Mouse (Mus musculus): Measurements from ENCODE around the gene Gm49380. TPM values are rescaled to one million over a fixed set of nuclear protein-coding genes. Genes with fewer than 3 reads are reported as not detected.
A peak's percentile ranks its signal among the peaks of the same experiment; 100 is the strongest.

Gm49380 gene
- polyA plus RNA-seq, 1 experiment, result 0.29 TPM

DNA sequence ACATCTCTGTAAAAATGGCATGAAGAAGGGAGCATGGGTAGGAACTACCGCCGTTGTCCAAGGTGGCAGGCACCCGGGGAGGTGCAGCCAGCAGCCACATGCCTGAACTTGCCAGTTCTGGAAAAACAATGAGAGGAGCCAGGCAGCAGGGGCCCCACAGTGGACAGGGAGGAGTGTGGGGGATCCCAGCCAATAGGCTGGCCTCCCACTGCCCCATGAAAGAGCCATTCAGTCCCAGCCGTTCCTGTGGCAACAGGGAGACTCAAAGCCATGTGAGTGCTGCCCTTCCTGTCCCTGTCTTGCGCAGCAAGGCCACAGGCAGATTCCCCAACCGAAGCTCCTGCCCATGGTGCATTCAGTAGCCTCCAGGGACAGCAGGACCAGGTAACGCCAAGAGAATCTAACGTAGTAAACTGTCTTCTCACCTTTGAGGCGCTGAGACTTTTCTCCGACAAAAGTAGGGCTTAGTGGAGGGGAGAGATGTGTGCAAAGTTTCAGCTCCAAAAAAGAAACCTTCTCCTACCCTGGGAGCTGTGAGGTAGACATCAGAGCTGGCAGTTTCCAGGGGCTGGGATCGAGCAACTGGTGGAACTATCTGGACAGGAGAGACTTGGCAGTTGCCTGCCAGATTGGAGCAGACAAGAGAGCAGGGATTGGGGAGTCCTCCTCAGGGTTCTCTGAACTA, 41.2 kb downstream of the Gm49380 start:
- DNase-seq (ENCODE audit: low read depth), result peak; percentile 88

DNA sequence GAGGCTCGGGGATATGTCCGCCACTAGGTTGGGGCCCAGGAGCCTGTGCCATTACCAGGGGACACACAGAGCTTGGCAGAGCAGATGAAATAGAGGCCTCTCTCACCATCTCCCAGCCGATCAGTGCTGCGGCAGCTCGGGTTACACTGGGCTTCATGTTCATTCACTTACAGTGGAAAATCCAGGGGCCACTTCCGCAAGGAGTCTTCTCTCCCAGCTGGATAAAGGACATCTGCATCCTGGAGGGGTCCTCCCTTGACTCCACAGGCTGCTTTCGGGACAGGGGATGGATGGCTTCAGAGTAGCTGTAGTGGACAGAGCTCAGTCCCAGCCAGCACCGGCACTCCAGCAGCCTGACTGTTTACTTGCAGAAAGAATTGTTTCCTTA, 42.5 kb downstream of the Gm49380 start:
- peak; percentile 19 for DNase-seq (ENCODE audit: low read depth)
- TF ChIP-seq CTCF (IDR thresholded peaks at IDR 0.05; ENCODE audit: borderline replicate concordance, extremely low read depth, insufficient read depth, insufficient read length) (no peak), POLR2A (IDR thresholded peaks at IDR 0.05; ENCODE audit: borderline replicate concordance, extremely low read depth, insufficient read depth, insufficient read length, poor library complexity, severe bottlenecking) (no peak)

More for the DNA sequence above, 41.2 kb downstream of the Gm49380 start:
- no peak for TF ChIP-seq CTCF (IDR thresholded peaks at IDR 0.05; ENCODE audit: borderline replicate concordance, extremely low read depth, insufficient read depth, insufficient read length)
- TF ChIP-seq POLR2A (IDR thresholded peaks at IDR 0.05; ENCODE audit: borderline replicate concordance, extremely low read depth, insufficient read depth, insufficient read length, poor library complexity, severe bottlenecking), result no peak

DNA sequence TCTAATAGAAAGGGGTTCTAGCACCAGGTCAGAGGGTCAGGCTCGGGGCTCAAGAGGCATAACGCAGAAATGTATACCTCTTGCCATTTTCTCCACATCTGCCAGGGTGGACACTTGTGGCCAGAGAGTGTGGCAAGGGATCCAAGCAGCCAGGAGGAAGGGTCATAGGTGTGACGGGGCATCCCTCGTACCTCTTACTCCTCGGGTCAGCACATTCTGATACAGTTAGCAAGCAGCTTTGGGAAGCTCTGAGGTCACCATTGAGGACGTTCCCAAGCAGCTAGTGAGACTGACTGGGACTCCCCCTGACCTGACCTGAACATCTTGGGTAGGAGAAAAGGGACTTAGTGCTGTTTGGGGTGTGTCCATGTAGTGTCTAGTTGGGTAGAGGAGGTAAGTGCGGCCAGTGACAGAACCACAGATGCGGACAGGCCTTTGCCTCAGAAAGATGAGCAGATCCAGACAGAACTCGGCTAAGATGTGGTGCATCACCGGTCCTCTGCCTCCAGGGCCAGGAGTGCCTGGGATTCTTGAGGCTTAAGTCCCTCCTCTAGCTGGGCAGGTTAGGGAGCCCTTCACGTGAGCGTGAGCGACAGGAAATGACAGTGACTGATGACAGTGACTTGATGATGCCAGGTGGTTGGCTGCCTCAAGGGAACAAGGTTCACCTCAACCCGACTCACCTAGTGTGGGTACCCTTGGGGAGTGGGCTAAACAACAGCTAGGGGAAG, 43.0 kb downstream of the Gm49380 start:
- DNase-seq (ENCODE audit: low read depth), result no peak
- TF ChIP-seq POLR2A (IDR thresholded peaks at IDR 0.05; ENCODE audit: borderline replicate concordance, extremely low read depth, insufficient read depth, insufficient read length, poor library complexity, severe bottlenecking) (no peak), CTCF (IDR thresholded peaks at IDR 0.05; ENCODE audit: borderline replicate concordance, extremely low read depth, insufficient read depth, insufficient read length) (no peak)

DNA sequence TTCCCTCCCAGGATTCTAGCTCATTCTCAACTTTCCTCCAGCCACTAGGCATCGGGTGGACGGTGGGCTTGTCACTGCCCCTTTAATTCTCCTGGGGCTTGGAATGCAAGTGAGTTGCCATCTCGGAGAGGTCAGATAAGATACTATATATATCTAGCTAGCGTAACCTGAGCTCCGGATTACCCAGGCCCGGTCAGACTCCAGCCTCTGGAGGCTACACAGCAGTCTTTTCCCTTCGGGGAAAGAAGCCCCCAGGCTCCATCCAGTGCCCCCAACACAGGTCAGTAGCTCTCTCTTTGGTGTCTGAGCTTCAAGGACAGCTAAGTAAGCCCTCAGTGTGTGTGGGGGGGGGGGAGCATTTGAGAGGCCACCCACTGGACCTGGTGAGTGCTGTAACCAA, 44.0 kb downstream of the Gm49380 start:
- DNase-seq (ENCODE audit: low read depth), result no peak
- TF ChIP-seq POLR2A (IDR thresholded peaks at IDR 0.05; ENCODE audit: borderline replicate concordance, extremely low read depth, insufficient read depth, insufficient read length, poor library complexity, severe bottlenecking) (no peak), CTCF (IDR thresholded peaks at IDR 0.05; ENCODE audit: borderline replicate concordance, extremely low read depth, insufficient read depth, insufficient read length) (no peak)

DNA sequence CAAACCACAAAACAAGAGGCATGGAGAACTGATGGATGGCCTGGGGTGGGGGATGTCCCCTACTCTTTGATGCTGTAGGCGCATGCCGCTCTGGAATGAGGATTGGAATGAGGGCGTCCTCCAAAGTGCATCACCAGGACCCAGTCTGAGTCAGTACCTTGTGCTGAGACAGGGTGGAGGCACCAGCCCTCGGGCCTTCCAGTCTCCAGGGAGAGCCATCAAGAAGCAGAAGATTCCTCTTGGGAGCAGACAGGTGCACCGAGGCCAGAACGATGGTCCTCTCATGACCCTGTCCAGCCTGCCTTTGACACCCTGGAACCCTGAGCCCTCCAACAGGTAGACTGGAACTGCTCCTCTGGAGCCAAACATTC, 45.4 kb downstream of the Gm49380 start:
- no peak for DNase-seq (ENCODE audit: low read depth)
- TF ChIP-seq CTCF (IDR thresholded peaks at IDR 0.05; ENCODE audit: borderline replicate concordance, extremely low read depth, insufficient read depth, insufficient read length) (no peak), POLR2A (IDR thresholded peaks at IDR 0.05; ENCODE audit: borderline replicate concordance, extremely low read depth, insufficient read depth, insufficient read length, poor library complexity, severe bottlenecking) (no peak)

DNA sequence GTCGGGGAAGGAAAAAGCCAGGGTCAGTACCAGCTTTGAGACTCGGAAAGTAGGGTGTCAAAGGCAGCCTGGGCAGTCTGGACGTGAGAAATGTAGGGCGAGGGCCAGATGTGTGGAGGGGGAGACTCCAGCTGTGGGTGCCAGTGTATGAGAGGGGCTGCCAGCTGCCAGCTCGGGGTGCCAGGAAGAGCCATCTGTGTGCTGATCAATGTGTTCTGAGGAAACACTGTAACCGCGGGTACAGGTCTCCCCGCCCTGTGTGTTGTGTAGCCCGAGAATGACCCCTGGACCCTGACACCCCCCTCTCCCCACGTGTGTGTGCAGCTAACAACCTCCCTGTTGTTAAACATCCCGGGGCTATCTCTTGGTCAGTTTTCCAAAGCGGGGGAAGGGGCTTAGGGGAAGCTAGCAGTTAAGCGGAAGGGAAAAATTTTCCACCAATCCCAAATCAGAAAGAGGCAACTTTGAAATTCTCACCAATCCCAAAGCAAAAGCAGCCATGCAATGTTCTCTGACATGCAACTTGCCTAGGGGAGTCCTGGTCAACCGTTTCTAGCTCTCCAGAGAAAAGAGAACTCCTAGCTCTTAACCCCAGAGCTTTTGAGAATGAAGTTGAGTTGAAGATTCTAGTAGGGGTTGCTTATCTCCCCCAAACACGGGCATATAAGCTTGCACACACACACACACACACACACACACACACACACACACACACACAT, 45.9 kb downstream of the Gm49380 start:
- no peak for DNase-seq (ENCODE audit: low read depth)
- TF ChIP-seq POLR2A (IDR thresholded peaks at IDR 0.05; ENCODE audit: borderline replicate concordance, extremely low read depth, insufficient read depth, insufficient read length, poor library complexity, severe bottlenecking) (no peak), CTCF (IDR thresholded peaks at IDR 0.05; ENCODE audit: borderline replicate concordance, extremely low read depth, insufficient read depth, insufficient read length) (no peak)

DNA sequence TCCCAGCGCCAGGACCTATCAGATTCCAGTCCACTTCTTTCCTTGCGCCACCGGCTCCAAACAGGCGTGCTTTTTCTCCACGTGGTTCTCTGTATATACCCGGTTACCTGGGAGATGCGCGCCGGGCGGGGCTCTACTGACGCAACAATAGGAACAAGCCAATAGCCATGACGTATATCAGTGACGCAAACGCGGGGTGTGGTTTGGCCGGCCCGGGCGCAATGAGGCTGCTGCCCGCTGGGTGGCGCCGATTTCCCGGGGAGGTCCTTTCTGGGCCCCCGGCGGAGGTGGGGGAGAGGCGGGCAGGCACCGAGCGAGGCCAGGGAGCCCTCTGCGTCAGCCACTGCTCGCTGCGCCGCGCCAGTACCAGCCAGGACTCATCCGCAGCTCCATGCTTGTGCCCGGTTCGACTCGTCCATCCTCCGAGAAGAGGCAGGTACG, 46.5 kb downstream of the Gm49380 start, which contains the start of gene Usp2:
Gene Usp2, plus strand, starts transcription at position 237 of the 441 bp plus-strand sequence.
- peak; percentile 77 for TF ChIP-seq CTCF (IDR thresholded peaks at IDR 0.05; ENCODE audit: borderline replicate concordance, extremely low read depth, insufficient read depth, insufficient read length)
- TF ChIP-seq POLR2A (IDR thresholded peaks at IDR 0.05; ENCODE audit: borderline replicate concordance, extremely low read depth, insufficient read depth, insufficient read length, poor library complexity, severe bottlenecking), result no peak
- peak; percentile 99 for DNase-seq (ENCODE audit: low read depth)

DNA sequence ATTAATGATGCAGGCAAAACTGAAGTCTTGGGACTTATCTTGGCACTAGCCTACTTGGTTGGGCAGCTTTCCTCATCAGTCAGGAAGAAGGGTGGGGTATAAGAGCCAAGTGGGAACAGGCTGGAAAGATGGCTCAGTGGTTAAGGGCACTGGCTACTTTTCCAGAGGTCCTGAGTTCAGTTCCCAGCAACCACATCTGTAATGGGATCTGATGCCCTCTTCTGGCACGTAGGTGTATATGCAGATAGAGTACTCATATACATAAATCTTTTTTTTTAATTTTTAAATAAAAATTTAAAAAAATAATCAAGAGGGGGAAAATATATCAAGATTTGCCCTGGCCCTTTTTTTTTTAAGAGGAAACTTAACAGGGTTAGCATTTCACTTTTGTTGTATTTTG, 48.1 kb downstream of the Gm49380 start:
- DNase-seq (ENCODE audit: low read depth), result no peak
- TF ChIP-seq CTCF (IDR thresholded peaks at IDR 0.05; ENCODE audit: borderline replicate concordance, extremely low read depth, insufficient read depth, insufficient read length) (no peak), POLR2A (IDR thresholded peaks at IDR 0.05; ENCODE audit: borderline replicate concordance, extremely low read depth, insufficient read depth, insufficient read length, poor library complexity, severe bottlenecking) (no peak)

DNA sequence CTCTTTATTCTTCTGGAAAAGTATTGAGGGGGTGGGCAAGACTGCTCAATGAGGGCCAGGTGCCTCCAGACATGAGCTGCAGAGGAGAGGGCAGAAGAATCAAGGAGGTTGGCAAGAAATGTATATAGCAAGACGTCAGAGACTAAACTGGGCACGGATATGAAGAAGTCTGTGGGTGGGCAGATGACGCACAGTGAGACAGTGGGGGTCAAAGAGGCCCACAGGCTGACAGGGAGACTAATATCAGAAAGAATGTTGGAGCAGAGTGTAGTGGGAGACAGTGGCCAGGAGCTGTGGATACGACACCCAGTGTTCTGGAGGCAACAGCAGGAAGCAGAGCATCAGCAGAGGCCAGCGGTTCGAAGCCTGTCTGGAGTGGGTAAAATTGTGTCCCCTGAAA, 54.7 kb downstream of the Gm49380 start:
- TF ChIP-seq POLR2A (IDR thresholded peaks at IDR 0.05; ENCODE audit: borderline replicate concordance, extremely low read depth, insufficient read depth, insufficient read length, poor library complexity, severe bottlenecking) (no peak), CTCF (IDR thresholded peaks at IDR 0.05; ENCODE audit: borderline replicate concordance, extremely low read depth, insufficient read depth, insufficient read length) (no peak)
- no peak for DNase-seq (ENCODE audit: low read depth)

DNA sequence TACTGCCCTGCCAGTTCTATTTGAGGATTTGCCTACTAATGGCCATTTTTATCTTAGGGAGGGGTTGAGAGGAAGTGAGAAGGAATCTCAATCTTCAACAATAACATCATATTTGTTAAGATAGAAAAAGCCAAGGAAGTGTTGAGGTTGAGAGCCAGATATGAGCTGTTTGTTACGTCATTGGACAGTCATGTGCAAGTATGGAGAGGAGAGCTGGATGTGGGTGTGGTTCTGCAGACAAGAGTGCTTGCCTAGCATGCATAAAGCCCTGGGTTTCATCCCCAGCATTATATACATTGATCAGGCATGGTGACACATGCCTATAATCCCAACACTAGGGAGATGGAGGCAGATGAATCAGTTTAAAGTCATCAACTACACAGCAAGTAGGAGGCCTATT, 59.4 kb downstream of the Gm49380 start:
- no peak for DNase-seq (ENCODE audit: low read depth)
- TF ChIP-seq POLR2A (IDR thresholded peaks at IDR 0.05; ENCODE audit: borderline replicate concordance, extremely low read depth, insufficient read depth, insufficient read length, poor library complexity, severe bottlenecking) (no peak), CTCF (IDR thresholded peaks at IDR 0.05; ENCODE audit: borderline replicate concordance, extremely low read depth, insufficient read depth, insufficient read length) (no peak)

DNA sequence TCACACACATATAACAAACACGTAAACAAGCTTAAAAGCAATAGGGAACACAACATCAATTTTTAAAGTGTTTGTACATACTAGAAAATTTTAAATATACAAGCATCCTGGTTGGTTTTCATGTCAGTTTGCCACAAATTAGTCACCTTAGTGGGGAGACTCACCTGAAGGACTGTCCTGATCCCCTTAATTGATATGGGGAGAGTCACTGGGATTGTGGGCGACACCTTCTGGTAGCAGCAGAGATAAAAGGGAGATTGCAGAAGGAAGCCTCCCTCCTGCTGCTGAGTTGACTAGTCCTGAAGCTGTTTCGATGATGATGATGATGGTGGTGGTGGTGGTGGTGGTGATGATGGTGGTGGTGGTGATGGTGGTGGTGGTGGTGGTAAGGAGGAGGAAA, 60.4 kb downstream of the Gm49380 start:
- no peak for TF ChIP-seq POLR2A (IDR thresholded peaks at IDR 0.05; ENCODE audit: borderline replicate concordance, extremely low read depth, insufficient read depth, insufficient read length, poor library complexity, severe bottlenecking)
- no peak for TF ChIP-seq CTCF (IDR thresholded peaks at IDR 0.05; ENCODE audit: borderline replicate concordance, extremely low read depth, insufficient read depth, insufficient read length)
- DNase-seq (ENCODE audit: low read depth), result no peak
